Mouse (Mus musculus) intestine, embryonic 14.5 days (tissue): ENCODE measurements around the gene Hecw2. TPM values are rescaled to one million over a fixed set of nuclear protein-coding genes. Genes with fewer than 3 reads are reported as not detected.

Experiments used
- ATAC-seq: fragments of 200-750 bp; cut with Nextera tagmentation; replicated peaks from 2 replicates; pipeline ENCODE4 v1.8.0; 2017; ENCODE audit warnings: low read depth, moderate number of reproducible peaks, moderate TSS enrichment, moderate library complexity; ENCODE audit not compliant: low FRiP score, low TSS enrichment
- DNase-seq: peaks from one replicate; pipeline ENCODE4 v3.0.0-alpha.2; 2018; ENCODE audit warnings: low spot score
- H3K27ac ChIP-seq: fragments of 300-500 bp; sonication (generic); 2 replicates; pipeline ENCODE4 v1.5.1; 2014; ENCODE audit warnings: low read depth, mild to moderate bottlenecking, control low read depth
- H3K27me3 ChIP-seq: fragments of 300-500 bp; sonication (generic); replicated peaks from 2 replicates; pipeline ENCODE4 v1.6.1; 2014; ENCODE audit warnings: low read length, control low read depth; ENCODE audit not compliant: control insufficient read depth, insufficient read depth
- H3K36me3 ChIP-seq: fragments of 300-500 bp; sonication (generic); 2 replicates; pipeline ENCODE4 v1.6.1; 2014; ENCODE audit warnings: low read length, control low read depth; ENCODE audit not compliant: control insufficient read depth, insufficient read depth
- H3K4me1 ChIP-seq: fragments of 300-500 bp; sonication (generic); replicated peaks from 2 replicates; pipeline ENCODE4 v1.6.1; 2014; ENCODE audit warnings: low read length, control low read depth, mixed read lengths; ENCODE audit not compliant: control insufficient read depth, insufficient read depth
- H3K4me2 ChIP-seq: fragments of 300-500 bp; sonication (generic); 2 replicates; pipeline ENCODE4 v1.6.1; 2014; ENCODE audit warnings: low read length
- H3K4me3 ChIP-seq: fragments of 300-500 bp; sonication (generic); 2 replicates; pipeline ENCODE4 v1.5.1; 2014; ENCODE audit warnings: low read depth, low read length, control low read depth, mixed read lengths
- H3K9ac ChIP-seq: fragments of 300-500 bp; sonication (generic); 2 replicates; pipeline ENCODE4 v1.6.1; 2014; ENCODE audit warnings: mild to moderate bottlenecking, low read length
- H3K9me3 ChIP-seq: fragments of 300-500 bp; sonication (generic); 2 replicates; pipeline ENCODE4 v1.6.1; 2016; ENCODE audit warnings: low read length, control low read depth; ENCODE audit not compliant: control insufficient read depth
- WGBS: fragments of 180-500 bp; shearing (Covaris S2); extraction: QIAGEN DNeasy Blood & Tissue Kit; methylation state at CpG from one replicate; pipeline ENCODE4 v1.1.7; 2014; 5-methylcytosine and 5-hydroxymethylcytosine counted together
- polyA plus RNA-seq: library from polyadenylated mRNA; unstranded; fragments of >200 nt; fragmentation: Nextera tagmentation; extraction: Ambion mirVana; gene quantifications from 2 replicates; pipeline ENCODE4 v1.2.1, GENCODE M21; 2014

Hecw2 gene
- polyA plus RNA-seq, 1 experiment from 2014 or later: 1.6 TPM

GRCm38 (mm10) chr1:53796271-53796670 is 398.7 kb downstream of the Hecw2 start:
- no peaks in the 10 kb centered on the region for H3K36me3 ChIP-seq
- H3K27me3 ChIP-seq: no peaks in the 10 kb centered on the region
- DNase-seq: no peak
- no peak overlapping the region for H3K9ac ChIP-seq
- H3K9me3 ChIP-seq: no peaks in the 10 kb centered on the region
- 87% methylated on average over 6 of the region's 6 CpGs for WGBS
- H3K27ac ChIP-seq: no peak overlapping the region
- no peak overlapping the region for H3K4me3 ChIP-seq
- no peak for ATAC-seq
- H3K4me2 ChIP-seq: no peak overlapping the region
- H3K4me1 ChIP-seq: no peaks in the 10 kb centered on the region

GRCm38 (mm10) chr1:53795591-53795990 is 399.4 kb downstream of the Hecw2 start:
- WGBS: 76% methylated on average over 4 of the region's 4 CpGs
- H3K4me2 ChIP-seq: no peak overlapping the region
- no peaks in the 10 kb centered on the region for H3K27me3 ChIP-seq
- no peak overlapping the region for H3K27ac ChIP-seq
- no peaks in the 10 kb centered on the region for H3K4me1 ChIP-seq
- no peak for DNase-seq
- no peak for ATAC-seq
- no peak overlapping the region for H3K9ac ChIP-seq
- no peaks in the 10 kb centered on the region for H3K9me3 ChIP-seq
- no peaks in the 10 kb centered on the region for H3K36me3 ChIP-seq
- H3K4me3 ChIP-seq: no peak overlapping the region

- H3K27ac ChIP-seq: no peak overlapping the region
- ATAC-seq (no peak), DNase-seq (no peak)
- H3K4me3 ChIP-seq: no peak overlapping the region
- no peak overlapping the region for H3K4me2 ChIP-seq
- H3K9me3 ChIP-seq: no peaks in the 10 kb centered on the region
- H3K27me3 ChIP-seq: no peaks in the 10 kb centered on the region
- H3K9ac ChIP-seq: no peak overlapping the region
- 92% methylated on average over 5 of the region's 5 CpGs for WGBS
- no peaks in the 10 kb centered on the region for H3K4me1 ChIP-seq
- H3K36me3 ChIP-seq: no peaks in the 10 kb centered on the region
Measured at GRCm38 (mm10) chr1:53795081-53795480, 399.9 kb downstream of the Hecw2 start.

- Histone ChIP-seq H3K9ac (no peak overlapping the region), H3K4me2 (no peak overlapping the region), H3K36me3 (no peaks in the 10 kb centered on the region), H3K9me3 (no peaks in the 10 kb centered on the region), H3K4me1 (no peaks in the 10 kb centered on the region), H3K27ac (no peak overlapping the region), H3K4me3 (no peak overlapping the region), H3K27me3 (no peaks in the 10 kb centered on the region)
- no peak for DNase-seq
- WGBS: 87% methylated on average over 2 of the region's 2 CpGs
- no peak for ATAC-seq
Measured at GRCm38 (mm10) chr1:53794279-53794678, 400.7 kb downstream of the Hecw2 start.

GRCm38 (mm10) chr1:53791343-53791742 is 403.6 kb downstream of the Hecw2 start:
- DNase-seq (no peak), ATAC-seq (no peak)
- no peak overlapping the region for H3K4me2 ChIP-seq
- no peak overlapping the region for H3K27ac ChIP-seq
- H3K36me3 ChIP-seq: no peaks in the 10 kb centered on the region
- no peak overlapping the region for H3K9ac ChIP-seq
- H3K27me3 ChIP-seq: no peaks in the 10 kb centered on the region
- H3K4me1 ChIP-seq: no peaks in the 10 kb centered on the region
- no peaks in the 10 kb centered on the region for H3K9me3 ChIP-seq
- H3K4me3 ChIP-seq: no peak overlapping the region
- 74% methylated on average over 2 of the region's 2 CpGs for WGBS

GRCm38 (mm10) chr1:53784721-53785418 is 410.1 kb downstream of the Hecw2 start, which contains the start of gene Stk17b:
Stk17b (minus strand) TSS chr1:53785224.
- DNase-seq: peak; percentile 88

GRCm38 (mm10) chr1:53784291-53784720 is 410.7 kb downstream of the Hecw2 start:
- no peaks in the 10 kb centered on the region for H3K4me1 ChIP-seq
- H3K9ac ChIP-seq: peak overlapping the region; percentile 84
- peak overlapping the region; percentile 85 for H3K4me3 ChIP-seq
- DNase-seq: peak; percentile 83
- H3K27ac ChIP-seq: peak overlapping the region; percentile 76
- peak; percentile 10 for ATAC-seq
- H3K27me3 ChIP-seq: no peaks in the 10 kb centered on the region
- under 1% methylated on average over 17 of the region's 17 CpGs for WGBS
- H3K36me3 ChIP-seq: no peaks in the 10 kb centered on the region
- peak overlapping the region; percentile 75 for H3K4me2 ChIP-seq
- no peaks in the 10 kb centered on the region for H3K9me3 ChIP-seq

More at GRCm38 (mm10) chr1:53784721-53785418, 410.1 kb downstream of the Hecw2 start, which contains the start of gene Stk17b:
- peak within 1 kb of the TSS; percentile 84 for H3K9ac ChIP-seq
- H3K27ac ChIP-seq: peak within 1 kb of the TSS; percentile 76
- WGBS: under 1% methylated on average over 80 of the region's 81 CpGs
- peak within 1 kb of the TSS; percentile 85 for H3K4me3 ChIP-seq
- ATAC-seq: peak; percentile 99
- H3K9me3 ChIP-seq: no peaks in the 10 kb centered on the region
- peak within 1 kb of the TSS; percentile 75 for H3K4me2 ChIP-seq
- H3K4me1 ChIP-seq: no peaks in the 10 kb centered on the region
- no peaks in the 10 kb centered on the region for H3K27me3 ChIP-seq
- H3K36me3 ChIP-seq: no peaks in the 10 kb centered on the region

GRCm38 (mm10) chr1:53782956-53783355 is 412.0 kb downstream of the Hecw2 start:
- no peaks in the 10 kb centered on the region for H3K27me3 ChIP-seq
- no peak overlapping the region for H3K9ac ChIP-seq
- no peak overlapping the region for H3K27ac ChIP-seq
- H3K36me3 ChIP-seq: no peaks in the 10 kb centered on the region
- DNase-seq (no peak), ATAC-seq (no peak)
- WGBS: 91% methylated on average over 1 of the region's 1 CpGs
- no peaks in the 10 kb centered on the region for H3K4me1 ChIP-seq
- H3K4me2 ChIP-seq: no peak overlapping the region
- no peaks in the 10 kb centered on the region for H3K9me3 ChIP-seq
- no peak overlapping the region for H3K4me3 ChIP-seq

GRCm38 (mm10) chr1:53782079-53782478 is 412.9 kb downstream of the Hecw2 start:
- WGBS: 83% methylated on average over 3 of the region's 3 CpGs
- Histone ChIP-seq H3K27me3 (no peaks in the 10 kb centered on the region), H3K9ac (no peak overlapping the region), H3K27ac (no peak overlapping the region), H3K36me3 (no peaks in the 10 kb centered on the region), H3K4me2 (no peak overlapping the region), H3K9me3 (no peaks in the 10 kb centered on the region), H3K4me1 (no peaks in the 10 kb centered on the region), H3K4me3 (no peak overlapping the region)
- DNase-seq (no peak), ATAC-seq (no peak)
